Mouse (Mus musculus) myocyte (in vitro differentiated cells): ENCODE data around the gene Akirin2. TPM values are rescaled to one million over a fixed set of nuclear protein-coding genes. Genes with fewer than 3 reads are reported as not detected.

ENCODE experiments used
- H3K27me3 ChIP-seq: one replicate; pipeline ENCODE4 v1.6.1; 2011; ENCODE audit not compliant: control insufficient read depth, insufficient read depth, insufficient read length
- H3K36me3 ChIP-seq: one replicate; pipeline ENCODE4 v1.6.1; 2011; ENCODE audit not compliant: control insufficient read depth, insufficient read depth
- H3K4me2 ChIP-seq: one replicate; pipeline ENCODE4 v1.6.1; 2011; ENCODE audit warnings: low read depth, control low read depth
- H3K4me3 ChIP-seq: one replicate; pipeline ENCODE4 v1.5.1; 2011; ENCODE audit warnings: mild to moderate bottlenecking, control low read depth, moderate library complexity
- H3K79me2 ChIP-seq: one replicate; pipeline ENCODE4 v1.6.1; 2011; ENCODE audit not compliant: control insufficient read depth, insufficient read depth
- H3ac ChIP-seq: one replicate; pipeline ENCODE4 v1.6.1; 2011; ENCODE audit not compliant: control insufficient read depth, insufficient read length
- CEBPB ChIP-seq: IDR thresholded peaks from 2 replicates; pipeline ENCODE4 v1.6.1; 2011; ENCODE audit warnings: mild to moderate bottlenecking, moderate library complexity; ENCODE audit not compliant: poor library complexity, insufficient read depth, severe bottlenecking
- E2F4 ChIP-seq: IDR thresholded peaks from one replicate; pipeline ENCODE4 v1.6.1; 2011; ENCODE audit warnings: mild to moderate bottlenecking, control low read depth, moderate library complexity; ENCODE audit not compliant: insufficient read depth
- MAX ChIP-seq: IDR thresholded peaks from one replicate; pipeline ENCODE4 v1.6.1; 2011; ENCODE audit warnings: low read depth, mild to moderate bottlenecking, control low read depth
- MYOD1 ChIP-seq, 3 experiments: IDR thresholded peaks; one replicate each; pipeline ENCODE4 v1.6.1; 2011; ENCODE audit warnings: control low read depth in 2 of 3, low read depth in 2 of 3, mild to moderate bottlenecking in 2 of 3, moderate library complexity in 1 of 3; ENCODE audit not compliant: insufficient read length in 2 of 3, control insufficient read depth in 1 of 3
- MYOG ChIP-seq, 3 experiments: IDR thresholded peaks; one replicate each; pipeline ENCODE4 v1.6.1; 2011; ENCODE audit warnings: control low read depth in 2 of 3, low read depth in 2 of 3, mild to moderate bottlenecking in 2 of 3; ENCODE audit not compliant: insufficient read length in 2 of 3, control insufficient read depth in 1 of 3, insufficient read depth in 1 of 3
- POLR2A ChIP-seq: IDR thresholded peaks from one replicate; pipeline ENCODE4 v1.6.1; 2011; ENCODE audit warnings: low read depth, mild to moderate bottlenecking, control low read depth, moderate library complexity; ENCODE audit not compliant: insufficient read length
- POLR2AphosphoS2 ChIP-seq: IDR thresholded peaks from one replicate; pipeline ENCODE4 v1.6.1; 2011; ENCODE audit warnings: low read depth, control low read depth; ENCODE audit not compliant: insufficient read length
- REST ChIP-seq: IDR thresholded peaks from one replicate; pipeline ENCODE4 v1.6.1; 2011; ENCODE audit warnings: mild to moderate bottlenecking, control low read depth, moderate library complexity; ENCODE audit not compliant: insufficient read depth, insufficient read length
- SRF ChIP-seq: IDR thresholded peaks from one replicate; pipeline ENCODE4 v1.6.1; 2011; ENCODE audit warnings: low read depth; ENCODE audit not compliant: control insufficient read depth, insufficient read length
- TCF12 ChIP-seq: IDR thresholded peaks from one replicate; pipeline ENCODE4 v1.6.1; 2011; ENCODE audit warnings: mild to moderate bottlenecking, control low read depth; ENCODE audit not compliant: poor library complexity, insufficient read depth, severe bottlenecking
- TCF3 ChIP-seq: IDR thresholded peaks from one replicate; pipeline ENCODE4 v1.6.1; 2011; ENCODE audit warnings: low read depth, control low read depth; ENCODE audit not compliant: insufficient read length
- USF1 ChIP-seq: IDR thresholded peaks from one replicate; pipeline ENCODE4 v1.6.1; 2011; ENCODE audit warnings: low read depth, mild to moderate bottlenecking, control low read depth, moderate library complexity
- polyA plus RNA-seq: library from polyadenylated mRNA; unstranded; fragments of >200 nt; fragmentation: generic; extraction: Trizol; gene quantifications from one replicate; pipeline ENCODE4 v1.2.1, GENCODE M21; 2012; ENCODE audit warnings: missing spikeins

Gene Akirin2
- polyA plus RNA-seq = 97.4 TPM

DNA sequence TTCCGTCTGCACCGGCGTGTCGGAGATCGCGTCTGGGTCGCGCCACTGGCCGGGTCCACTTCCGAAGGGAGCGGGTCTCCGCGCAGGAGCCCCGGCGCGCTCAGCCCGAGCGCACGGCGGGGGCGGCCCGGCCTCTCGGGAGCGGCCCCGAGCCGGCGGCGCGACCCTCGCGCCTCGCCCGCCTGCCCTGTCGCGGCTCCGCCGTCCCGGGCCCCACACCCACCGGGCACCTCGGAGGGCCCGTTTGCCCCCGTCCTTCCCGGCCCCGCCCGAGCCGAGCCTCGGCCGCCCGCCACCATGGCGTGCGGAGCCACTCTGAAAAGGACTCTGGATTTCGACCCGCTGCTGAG lies at the start of gene Akirin2:
TSS of gene Akirin2 (plus strand) at position 190 of the 350 bp plus-strand sequence.
- Histone ChIP-seq H3K79me2 (peaks cover 38% of the 10 kb centered on the region), H3K36me3 (peaks cover 5% of the 10 kb centered on the region), H3ac (peak within 1 kb of the TSS; percentile 90), H3K4me3 (peak within 1 kb of the TSS; percentile 54), H3K4me2 (peak within 1 kb of the TSS; percentile 87), H3K27me3 (no peaks in the 10 kb centered on the region)
- TF ChIP-seq POLR2A (no peak), MYOG (IDR thresholded peaks at IDR 0.05; ENCODE audit: control insufficient read depth in 1 of 3, insufficient read depth in 1 of 3, insufficient read length in 2 of 3, low read depth in 2 of 3) (no peak), POLR2AphosphoS2 (no peak), MAX (no peak), CEBPB (no peak), REST (no peak), SRF (no peak), E2F4 (no peak), TCF3 (no peak), USF1 (no peak)

DNA sequence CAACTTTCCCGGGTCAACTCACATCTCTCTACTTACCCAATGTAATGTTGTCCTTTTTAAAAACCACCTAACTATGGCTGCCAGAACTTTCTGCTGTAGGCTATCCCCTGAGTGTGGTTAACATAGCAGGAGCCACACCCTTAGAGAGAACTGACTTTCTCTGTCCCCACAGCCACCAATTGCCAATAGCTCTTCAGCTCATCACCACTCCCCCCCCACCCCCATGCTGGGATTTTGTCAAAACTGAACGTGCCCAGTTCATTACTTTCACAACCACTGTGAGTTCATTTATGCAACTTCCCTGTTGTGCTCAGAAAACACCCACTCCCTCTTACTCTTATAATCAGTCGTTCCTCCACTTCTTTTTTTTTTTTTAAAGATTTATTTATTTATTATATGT lies 40.4 kb upstream of the Akirin2 start:
- Histone ChIP-seq H3K4me2 (no peak overlapping the region), H3K4me3 (no peak overlapping the region), H3K79me2 (no peaks in the 10 kb centered on the region), H3K36me3 (no peaks in the 10 kb centered on the region), H3K27me3 (no peaks in the 10 kb centered on the region), H3ac (no peak overlapping the region)
- TF ChIP-seq REST (no peak), MYOG (IDR thresholded peaks at IDR 0.05; ENCODE audit: control insufficient read depth in 1 of 3, insufficient read depth in 1 of 3, insufficient read length in 2 of 3, low read depth in 2 of 3) (no peak), POLR2AphosphoS2 (no peak), TCF12 (no peak), E2F4 (no peak), TCF3 (no peak), USF1 (no peak)

DNA sequence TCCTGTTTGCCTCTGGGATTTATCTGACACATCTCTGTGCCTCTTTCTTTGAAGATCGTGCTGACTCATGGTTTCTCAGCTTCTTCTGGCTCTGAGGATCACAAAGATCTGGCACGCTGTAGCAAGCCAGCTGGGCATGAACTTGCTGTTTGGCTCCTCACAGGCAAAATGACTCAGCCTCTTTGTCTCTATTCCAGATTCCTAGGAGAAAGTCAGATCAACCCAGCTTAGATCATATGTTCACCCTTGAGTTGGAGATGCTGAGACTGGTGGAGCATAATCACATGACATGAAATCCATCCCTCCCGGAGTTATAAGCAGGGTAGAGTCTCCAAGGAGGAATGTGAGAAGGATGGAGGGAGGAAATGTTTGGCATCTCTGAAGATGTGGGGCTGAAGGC lies 27.9 kb upstream of the Akirin2 start:
- no peak for TF ChIP-seq REST
- peak; percentile 74 for TF ChIP-seq USF1
- TF ChIP-seq MYOD1 (IDR thresholded peaks at IDR 0.05; ENCODE audit: control insufficient read depth in 1 of 3, insufficient read length in 2 of 3, low read depth in 2 of 3) = peak in 1 of 3 experiments; percentile 38
- peak in 1 of 3 experiments; percentile 47 for TF ChIP-seq MYOG (IDR thresholded peaks at IDR 0.05; ENCODE audit: control insufficient read depth in 1 of 3, insufficient read depth in 1 of 3, insufficient read length in 2 of 3, low read depth in 2 of 3)
- no peak for TF ChIP-seq TCF12
- no peak for TF ChIP-seq E2F4
- no peak for TF ChIP-seq SRF
- H3ac ChIP-seq = no peak overlapping the region
- H3K79me2 ChIP-seq = no peaks in the 10 kb centered on the region
- H3K36me3 ChIP-seq = no peaks in the 10 kb centered on the region
- H3K4me2 ChIP-seq = peak overlapping the region; percentile 48
- H3K27me3 ChIP-seq = no peaks in the 10 kb centered on the region
- no peak overlapping the region for H3K4me3 ChIP-seq

DNA sequence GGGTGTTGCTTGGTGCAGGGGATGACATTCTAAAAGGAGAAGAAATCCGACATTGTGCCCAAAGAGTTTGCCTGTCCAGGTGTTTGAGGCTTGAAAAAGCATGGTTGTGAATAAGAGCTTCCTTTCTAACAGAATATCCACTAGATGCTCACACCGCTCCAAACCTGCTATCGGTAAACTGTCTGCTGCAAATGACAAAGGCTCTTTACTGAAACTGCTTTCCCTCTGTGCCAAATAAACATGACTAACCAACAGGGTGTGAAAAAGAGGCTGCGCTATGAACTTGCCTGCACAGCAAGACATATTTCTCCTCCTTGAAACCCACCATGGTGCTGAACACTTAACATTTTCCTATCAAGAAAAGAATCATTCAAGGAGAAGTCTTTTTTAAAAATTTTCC lies 27.2 kb upstream of the Akirin2 start:
- TF ChIP-seq REST (no peak), SRF (no peak), MAX (no peak), TCF12 (no peak), USF1 (no peak)
- H3K27me3 ChIP-seq = no peaks in the 10 kb centered on the region

DNA sequence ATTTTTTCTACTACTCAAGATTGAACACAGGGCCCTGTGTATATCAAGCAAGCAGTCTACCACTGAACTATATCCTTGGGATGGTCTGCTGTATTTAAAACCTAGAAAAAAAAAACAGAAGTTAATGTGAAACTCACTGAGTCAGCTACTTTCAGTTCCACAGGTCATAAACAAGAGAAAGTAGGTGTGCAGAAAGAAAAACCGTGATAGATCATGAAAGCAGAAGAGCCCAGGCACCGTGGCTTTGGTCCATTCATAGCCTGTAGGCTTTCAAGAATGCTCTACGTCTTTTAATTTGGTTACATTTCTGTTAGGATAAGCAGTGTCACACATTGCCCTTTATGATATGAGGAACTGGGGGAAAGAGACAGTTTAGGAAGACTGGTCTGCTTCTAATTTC lies 24.0 kb upstream of the Akirin2 start:
- Histone ChIP-seq H3ac (no peak overlapping the region), H3K27me3 (no peaks in the 10 kb centered on the region), H3K79me2 (no peaks in the 10 kb centered on the region), H3K36me3 (no peaks in the 10 kb centered on the region), H3K4me3 (no peak overlapping the region), H3K4me2 (no peak overlapping the region)
- no peak for TF ChIP-seq TCF12
- no peak for TF ChIP-seq SRF
- no peak for TF ChIP-seq TCF3
- TF ChIP-seq MYOD1 (IDR thresholded peaks at IDR 0.05; ENCODE audit: control insufficient read depth in 1 of 3, insufficient read length in 2 of 3, low read depth in 2 of 3) = no peak
- TF ChIP-seq CEBPB = no peak
- no peak for TF ChIP-seq USF1
- no peak for TF ChIP-seq E2F4
- no peak for TF ChIP-seq MYOG (IDR thresholded peaks at IDR 0.05; ENCODE audit: control insufficient read depth in 1 of 3, insufficient read depth in 1 of 3, insufficient read length in 2 of 3, low read depth in 2 of 3)
- no peak for TF ChIP-seq POLR2A
- TF ChIP-seq POLR2AphosphoS2 = no peak
- TF ChIP-seq REST = no peak
- no peak for TF ChIP-seq MAX

More for the DNA sequence above, 27.2 kb upstream of the Akirin2 start:
- no peak overlapping the region for H3K4me3 ChIP-seq
- no peaks in the 10 kb centered on the region for H3K79me2 ChIP-seq
- H3K36me3 ChIP-seq = no peaks in the 10 kb centered on the region
- H3K4me2 ChIP-seq = peak overlapping the region; percentile 30
- H3ac ChIP-seq = no peak overlapping the region
